Mouse (Mus musculus) 3134 (cell line): ENCODE results near the gene Epha6.

Experiments used
- DNase-seq: peaks from one replicate; pipeline ENCODE4 v3.0.0-alpha.2; 2011; ENCODE audit warnings: low spot score; ENCODE audit not compliant: insufficient read length; ENCODE audit errors: extremely low read depth

Gene Epha6

DNA sequence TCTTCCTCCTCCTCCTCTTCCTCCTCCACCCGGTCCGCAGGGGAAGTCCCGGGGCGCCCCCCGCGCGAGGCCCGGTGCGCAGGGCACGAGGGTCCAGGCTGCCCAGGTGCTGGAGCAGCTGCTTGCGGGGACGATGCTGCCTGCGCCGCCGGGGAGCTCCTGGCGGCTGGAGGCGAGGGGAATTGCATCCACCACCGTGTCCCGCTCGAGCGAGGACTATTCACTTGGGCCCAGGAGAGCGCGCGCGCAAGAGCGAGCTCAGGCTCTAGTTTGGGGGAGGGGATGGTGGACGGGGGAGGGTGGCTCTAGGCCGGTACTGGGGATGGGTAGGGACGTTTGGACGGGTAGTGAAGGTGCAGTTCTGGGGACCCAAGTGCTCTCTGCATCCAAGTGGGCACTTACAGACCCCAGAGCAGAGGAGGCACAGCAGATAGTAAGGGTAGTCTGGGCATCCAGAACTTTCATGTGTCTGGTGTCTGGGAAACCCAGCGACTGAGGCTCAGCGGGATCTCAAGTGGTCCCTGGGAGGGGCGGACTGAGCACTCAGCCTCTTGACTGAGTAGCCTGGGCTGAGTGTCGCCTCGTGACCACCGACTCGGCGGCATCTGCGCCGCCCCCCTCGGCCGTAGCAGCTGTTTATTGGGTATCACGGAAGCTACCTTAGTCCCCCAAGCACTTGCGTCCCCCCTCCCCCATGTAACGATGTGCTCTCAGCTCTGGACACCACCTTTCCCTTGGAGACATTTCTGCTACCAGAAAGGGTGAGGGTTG is at the start of gene Epha6:
Gene Epha6, minus strand, starts transcription at position 471 of the 771 bp plus-strand sequence.
- no peak for DNase-seq

GRCm38 (mm10) chr16:60651716-60652115 is 46.4 kb upstream of the Epha6 start:
- no peak for DNase-seq

DNA sequence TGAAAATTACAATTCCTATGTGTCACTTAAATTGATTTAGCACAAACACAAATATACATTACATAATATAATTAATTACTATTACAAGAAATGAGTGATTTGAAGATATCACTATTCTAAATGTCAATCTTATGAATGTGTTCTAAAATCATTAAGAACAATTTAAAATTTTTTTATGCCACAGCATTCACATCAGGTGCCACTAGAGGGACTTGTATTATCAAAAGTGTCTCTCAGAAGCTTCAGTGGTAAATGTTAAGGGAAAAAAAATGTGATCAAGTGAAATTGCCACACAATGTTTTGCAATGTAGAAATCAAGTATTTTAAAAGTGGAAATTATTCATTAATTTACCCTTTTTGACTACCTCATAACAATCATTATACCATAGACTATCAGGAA is 22.8 kb upstream of the Epha6 start:
- no peak for DNase-seq

GRCm38 (mm10) chr16:60605832-60606583 is 677 bp upstream of the Epha6 start:
- no peak for DNase-seq

DNA sequence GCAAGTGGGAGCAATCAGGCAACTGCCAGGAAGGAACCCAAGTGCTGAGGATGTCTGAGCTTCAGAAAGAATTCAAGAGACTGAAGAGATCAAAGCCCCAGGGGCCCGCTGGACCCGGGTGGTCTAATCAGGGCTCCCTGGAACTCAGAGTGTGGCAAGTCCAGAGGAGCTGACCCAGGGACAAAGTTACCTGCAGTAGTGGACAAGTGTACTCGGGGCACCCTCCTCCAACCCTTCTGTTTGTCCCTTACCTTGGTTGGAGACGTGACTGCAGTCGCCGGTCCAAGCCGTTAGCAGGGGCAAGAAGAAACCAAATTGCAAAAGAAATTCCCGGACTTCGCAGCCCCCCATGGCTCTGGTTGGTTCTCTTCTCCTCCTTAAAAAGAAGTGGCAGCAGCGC is 718 bp downstream of the Epha6 start:
- no peak for DNase-seq

DNA sequence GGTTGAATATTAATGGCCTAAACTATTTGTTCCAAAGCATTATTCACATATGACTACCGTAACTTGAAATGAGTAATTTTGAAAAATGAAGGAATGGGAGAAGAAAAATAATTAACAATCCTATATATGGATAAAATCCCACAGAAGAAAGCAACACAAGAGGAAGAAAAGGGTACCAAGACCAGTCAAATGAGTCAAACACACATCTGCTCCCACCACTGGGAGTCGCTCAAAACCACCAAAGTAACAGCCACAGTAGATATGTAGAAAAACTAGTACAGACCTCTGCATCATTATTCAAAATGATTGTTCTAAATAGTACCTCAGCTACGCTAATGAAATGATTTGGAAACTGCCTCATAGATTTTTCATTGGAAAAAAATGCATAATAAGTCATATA is 20.0 kb downstream of the Epha6 start:
- DNase-seq = no peak

GRCm38 (mm10) chr16:60584695-60585094 is 20.6 kb downstream of the Epha6 start:
- DNase-seq = no peak

DNA sequence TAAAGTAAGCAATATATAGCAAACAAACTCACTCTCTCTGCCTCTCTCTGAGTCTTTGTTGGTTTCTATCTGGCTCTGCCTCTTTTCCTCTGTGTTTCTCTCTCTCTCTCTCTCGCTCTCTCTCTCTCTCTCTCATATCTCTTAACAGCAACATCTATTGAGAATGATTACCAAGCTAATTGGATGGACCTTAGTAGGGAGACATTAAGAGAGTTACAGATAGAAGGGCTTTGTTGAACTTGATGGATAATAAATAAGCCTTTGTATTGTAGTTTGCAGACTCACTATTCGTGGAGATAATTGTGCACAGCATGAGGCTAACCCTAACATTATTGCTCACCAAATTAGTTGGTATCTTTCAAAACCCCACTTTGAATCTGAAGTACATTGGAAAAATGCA is 34.8 kb downstream of the Epha6 start:
- no peak for DNase-seq

- DNase-seq = no peak
Measured at GRCm38 (mm10) chr16:60544385-60544784, 60.9 kb downstream of the Epha6 start.

GRCm38 (mm10) chr16:60538233-60538632 is 67.1 kb downstream of the Epha6 start:
- DNase-seq = no peak

GRCm38 (mm10) chr16:60509707-60510106 is 95.6 kb downstream of the Epha6 start:
- no peak for DNase-seq

GRCm38 (mm10) chr16:60499567-60499966 is 105.8 kb downstream of the Epha6 start:
- no peak for DNase-seq

DNA sequence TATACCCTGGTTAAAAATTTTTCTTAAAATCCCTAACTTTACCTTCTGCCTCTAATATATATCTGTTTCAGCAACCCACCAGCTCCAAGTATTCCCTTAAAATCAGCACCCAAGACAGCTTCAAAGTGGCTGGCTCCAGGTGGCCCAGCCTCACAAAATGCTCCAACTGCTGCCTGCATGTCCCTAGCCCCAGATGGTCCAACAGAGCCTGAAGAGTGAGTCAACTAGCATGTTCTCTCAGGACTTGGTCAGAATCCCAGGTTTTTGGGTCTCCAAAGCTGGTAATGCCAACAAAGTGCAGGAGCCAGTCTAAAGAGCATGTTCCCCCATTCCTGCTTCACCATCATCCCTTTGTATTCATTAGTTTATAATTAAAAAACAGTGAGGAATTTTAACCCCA is 129.6 kb downstream of the Epha6 start:
- DNase-seq = no peak

GRCm38 (mm10) chr16:60468200-60468785 is 137.0 kb downstream of the Epha6 start:
- DNase-seq = no peak

- DNase-seq = no peak
Measured at GRCm38 (mm10) chr16:60435283-60435682, 170.0 kb downstream of the Epha6 start.

DNA sequence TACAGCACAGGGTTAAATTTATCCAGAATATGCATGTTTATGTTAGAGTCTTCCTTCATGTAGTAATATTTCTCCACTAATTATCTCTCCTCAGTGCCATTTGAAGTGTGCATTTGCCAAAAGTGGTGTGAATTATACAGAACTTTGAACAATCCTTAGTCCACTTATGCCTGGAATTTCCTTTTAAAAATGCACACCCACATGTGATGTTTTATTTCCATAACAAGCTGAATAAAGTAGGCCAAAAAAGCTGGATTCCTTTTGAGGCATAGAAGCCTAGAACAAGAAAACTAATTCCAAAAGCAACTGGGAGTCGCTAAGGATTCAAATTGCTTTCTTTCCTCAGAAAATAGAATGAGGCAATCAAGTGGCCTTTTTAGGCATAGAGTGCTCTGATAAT is 171.1 kb downstream of the Epha6 start:
- DNase-seq = no peak

- no peak for DNase-seq
Measured at GRCm38 (mm10) chr16:60395306-60395705, 210.0 kb downstream of the Epha6 start.

- DNase-seq = no peak
Measured at GRCm38 (mm10) chr16:60392961-60393360, 212.4 kb downstream of the Epha6 start.

GRCm38 (mm10) chr16:60375147-60375546 is 230.2 kb downstream of the Epha6 start:
- no peak for DNase-seq

- no peak for DNase-seq
Measured at GRCm38 (mm10) chr16:60283963-60284362, 321.4 kb downstream of the Epha6 start.

DNA sequence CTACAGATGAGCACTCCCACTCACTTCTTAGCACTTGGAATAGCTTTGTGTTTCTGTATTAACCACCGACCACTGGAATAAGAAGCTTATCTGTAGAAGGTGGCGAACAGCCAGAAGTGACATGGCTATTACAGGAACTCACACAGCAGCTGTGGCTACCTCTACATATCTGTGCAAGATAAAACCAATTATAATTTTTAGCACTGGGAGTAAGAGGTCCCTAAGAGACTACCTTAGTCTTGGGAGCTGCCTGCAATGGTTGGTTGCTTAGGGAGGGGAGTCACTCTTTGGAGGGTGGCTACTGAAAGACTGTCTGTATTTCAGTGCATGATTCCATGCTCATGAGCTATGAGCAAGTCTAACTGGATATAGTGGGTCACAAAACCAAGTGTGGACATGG is 331.2 kb downstream of the Epha6 start:
- DNase-seq = no peak
